Mouse (Mus musculus) MEL (cell line): ENCODE results near the gene Snapin. TPM values are rescaled to one million over a fixed set of nuclear protein-coding genes. Genes with fewer than 3 reads are reported as not detected.

Experiments used
- DNase-seq: peaks from one replicate; pipeline ENCODE4 v3.0.0; 2011; ENCODE audit warnings: low read depth, low spot score
- H3K27ac ChIP-seq: 2 replicates; pipeline ENCODE4 v1.5.1; 2012; ENCODE audit warnings: low read depth, mild to moderate bottlenecking, control low read depth, low read length, moderate library complexity; ENCODE audit not compliant: control insufficient read depth
- H3K27me3 ChIP-seq, 2 experiments: fragments of 150-350 bp in 1 of 2; sonication (generic) in 1 of 2; 2 replicates each; pipeline ENCODE4 v1.6.1; 2012; ENCODE audit warnings: low read length in 2 of 2, mild to moderate bottlenecking in 2 of 2, improper control_type of control experiment in 1 of 2, moderate library complexity in 1 of 2; ENCODE audit not compliant: insufficient read depth in 2 of 2, control insufficient read depth in 1 of 2
- H3K36me3 ChIP-seq, 2 experiments: 2 replicates each; pipeline ENCODE4 v1.6.1; 2012 to 2014; ENCODE audit warnings: low read length in 2 of 2, improper control_type of control experiment in 1 of 2, inconsistent platforms in 1 of 2, mild to moderate bottlenecking in 1 of 2; ENCODE audit not compliant: insufficient read depth in 2 of 2, control insufficient read depth in 1 of 2
- H3K4me1 ChIP-seq, 2 experiments: fragments of 150-350 bp in 1 of 2; sonication (generic) in 1 of 2; 2 replicates each; pipeline ENCODE4 v1.6.1; 2012; ENCODE audit warnings: low read length in 2 of 2, improper control_type of control experiment in 1 of 2, mild to moderate bottlenecking in 1 of 2; ENCODE audit not compliant: insufficient read depth in 2 of 2, control insufficient read depth in 1 of 2
- H3K4me3 ChIP-seq, 2 experiments: fragments of 150-350 bp in 1 of 2; sonication (generic) in 1 of 2; 2 replicates each; pipeline ENCODE4 v1.5.1; 2012; ENCODE audit warnings: low read depth in 2 of 2, low read length in 2 of 2, mild to moderate bottlenecking in 2 of 2, moderate library complexity in 2 of 2, control low read depth in 1 of 2, improper control_type of control experiment in 1 of 2; ENCODE audit not compliant: control insufficient read depth in 1 of 2, insufficient read depth in 1 of 2
- H3K79me2 ChIP-seq: 2 replicates; pipeline ENCODE4 v1.6.1; 2012; ENCODE audit warnings: mild to moderate bottlenecking, low read length, moderate library complexity; ENCODE audit not compliant: control insufficient read depth, poor library complexity, insufficient read depth
- H3K9ac ChIP-seq: 2 replicates; pipeline ENCODE4 v1.6.1; 2012; ENCODE audit warnings: low read depth, mild to moderate bottlenecking, control low read depth, low read length, moderate library complexity; ENCODE audit not compliant: control insufficient read depth, poor library complexity, severe bottlenecking
- H3K9me3 ChIP-seq: fragments of 150-350 bp; sonication (generic); replicated peaks from 2 replicates; pipeline ENCODE4 v1.6.1; 2012; ENCODE audit warnings: mild to moderate bottlenecking, low read length, improper control_type of control experiment, moderate library complexity; ENCODE audit not compliant: insufficient read depth
- CHD1 ChIP-seq: IDR thresholded peaks from 2 replicates; pipeline ENCODE4 v1.6.1; 2012; ENCODE audit warnings: low read depth, mild to moderate bottlenecking, inconsistent platforms, low read length, improper control_type of control experiment
- CHD2 ChIP-seq: IDR thresholded peaks from 2 replicates; pipeline ENCODE4 v1.6.1; 2011; ENCODE audit warnings: low read length, improper control_type of control experiment
- CTCF ChIP-seq, 3 experiments: IDR thresholded peaks in 2 of 3; conservative IDR thresholded peaks in 1 of 3; 2 replicates each; pipeline ENCODE4 v1.5.1; 2011 to 2012; ENCODE audit warnings: low read length in 3 of 3, low read depth in 2 of 3, mild to moderate bottlenecking in 2 of 3, improper control_type of control experiment in 1 of 3, inconsistent platforms in 1 of 3, mixed read lengths in 1 of 3, moderate library complexity in 1 of 3; ENCODE audit not compliant: control insufficient read depth in 1 of 3, insufficient read depth in 1 of 3, poor library complexity in 1 of 3, severe bottlenecking in 1 of 3
- E2F4 ChIP-seq: IDR thresholded peaks from 2 replicates; pipeline ENCODE4 v1.6.1; 2011; ENCODE audit warnings: low read depth, low read length, improper control_type of control experiment, borderline replicate concordance
- GABPA ChIP-seq: IDR thresholded peaks from 2 replicates; pipeline ENCODE4 v1.6.1; 2012; ENCODE audit warnings: low read depth, mild to moderate bottlenecking, inconsistent platforms, low read length, improper control_type of control experiment, moderate library complexity
- HCFC1 ChIP-seq: IDR thresholded peaks from 2 replicates; pipeline ENCODE4 v1.6.1; 2012; ENCODE audit warnings: low read depth, mild to moderate bottlenecking, inconsistent platforms, low read length, improper control_type of control experiment, moderate library complexity
- KAT2A ChIP-seq: conservative IDR thresholded peaks from 2 replicates; pipeline ENCODE4 v1.6.1; 2012; ENCODE audit warnings: low read depth, low read length, improper control_type of control experiment, inconsistent platforms
- MAFK ChIP-seq: IDR thresholded peaks from 2 replicates; pipeline ENCODE4 v1.6.1; 2011; ENCODE audit warnings: low read depth, mild to moderate bottlenecking, low read length, improper control_type of control experiment, borderline replicate concordance
- MAX ChIP-seq: IDR thresholded peaks from 2 replicates; pipeline ENCODE4 v1.6.1; 2011; ENCODE audit warnings: low read length, improper control_type of control experiment
- MXI1 ChIP-seq: IDR thresholded peaks from 2 replicates; pipeline ENCODE4 v1.6.1; 2011; ENCODE audit warnings: mild to moderate bottlenecking, low read depth, low read length, improper control_type of control experiment
- MYC ChIP-seq: IDR thresholded peaks from 2 replicates; pipeline ENCODE4 v1.6.1; 2011; ENCODE audit warnings: low read depth, mild to moderate bottlenecking, low read length, improper control_type of control experiment, moderate library complexity
- NELFE ChIP-seq: IDR thresholded peaks from 2 replicates; pipeline ENCODE4 v1.6.1; 2011; ENCODE audit warnings: low read depth, low read length, improper control_type of control experiment
- NRF1 ChIP-seq: IDR thresholded peaks from 2 replicates; pipeline ENCODE4 v1.6.1; 2014; ENCODE audit warnings: low read depth, mild to moderate bottlenecking, inconsistent platforms, low read length, improper control_type of control experiment, moderate library complexity; ENCODE audit not compliant: poor library complexity, insufficient read depth, severe bottlenecking
- SIN3A ChIP-seq: IDR thresholded peaks from 2 replicates; pipeline ENCODE4 v1.6.1; 2012; ENCODE audit warnings: low read length, improper control_type of control experiment, inconsistent platforms
- SMC3 ChIP-seq: IDR thresholded peaks from 2 replicates; pipeline ENCODE4 v1.6.1; 2011; ENCODE audit warnings: low read depth, low read length, improper control_type of control experiment
- TAL1 ChIP-seq: IDR thresholded peaks from 2 replicates; pipeline ENCODE4 v1.6.1; 2012; ENCODE audit warnings: mild to moderate bottlenecking, inconsistent platforms, low read length, moderate library complexity, mixed read lengths
- TBP ChIP-seq: IDR thresholded peaks from 2 replicates; pipeline ENCODE4 v1.8.0; 2011; ENCODE audit warnings: low read depth, low read length, improper control_type of control experiment
- TCF12 ChIP-seq: IDR thresholded peaks from 2 replicates; pipeline ENCODE4 v1.6.1; 2014; ENCODE audit warnings: low read depth, mild to moderate bottlenecking, inconsistent platforms, low read length, improper control_type of control experiment, moderate library complexity
- USF1 ChIP-seq: IDR thresholded peaks from 2 replicates; pipeline ENCODE4 v1.6.1; 2014; ENCODE audit warnings: low read depth, mild to moderate bottlenecking, inconsistent platforms, low read length, improper control_type of control experiment, moderate library complexity
- USF2 ChIP-seq, 2 experiments: IDR thresholded peaks; 2 replicates each; pipeline ENCODE4 v1.6.1; 2011 to 2012; ENCODE audit warnings: improper control_type of control experiment in 2 of 2, low read length in 2 of 2, borderline replicate concordance in 1 of 2, inconsistent platforms in 1 of 2, low read depth in 1 of 2, mild to moderate bottlenecking in 1 of 2; ENCODE audit not compliant: insufficient read depth in 1 of 2
- ZC3H11A ChIP-seq: IDR thresholded peaks from 2 replicates; pipeline ENCODE4 v1.6.1; 2012; ENCODE audit warnings: low read depth, mild to moderate bottlenecking, inconsistent platforms, low read length, improper control_type of control experiment
- ZKSCAN1 ChIP-seq: IDR thresholded peaks from 2 replicates; pipeline ENCODE4 v1.6.1; 2012; ENCODE audit warnings: low read depth, mild to moderate bottlenecking, inconsistent platforms, low read length, improper control_type of control experiment, moderate library complexity
- ZMIZ1 ChIP-seq: IDR thresholded peaks from 2 replicates; pipeline ENCODE4 v1.6.1; 2012; ENCODE audit warnings: low read depth, mild to moderate bottlenecking, inconsistent platforms, low read length, improper control_type of control experiment, moderate library complexity
- polyA plus RNA-seq, 2 experiments: library from polyadenylated mRNA; stranded (reverse) in 1 of 2; unstranded in 1 of 2; fragments of >175 nt in 1 of 2; fragments of >200 nt in 1 of 2; gene quantifications; 2 replicates each; pipeline versions ENCODE4 v1.2.1 to v1.2.4; 2012; ENCODE audit warnings: low replicate concordance in 2 of 2, low read depth in 1 of 2; ENCODE audit not compliant: insufficient read length in 2 of 2, insufficient read depth in 1 of 2, missing spikeins in 1 of 2
- total RNA-seq: library from RNA; depleted of rRNA; stranded (reverse); fragments of 300-350 nt; gene quantifications from 2 replicates; pipeline ENCODE4 v1.2.3, GENCODE M21; 2012

Snapin gene
- total and polyA plus RNA-seq, 3 experiments: 24.5 to 46.8 TPM; not detected in 1

DNA sequence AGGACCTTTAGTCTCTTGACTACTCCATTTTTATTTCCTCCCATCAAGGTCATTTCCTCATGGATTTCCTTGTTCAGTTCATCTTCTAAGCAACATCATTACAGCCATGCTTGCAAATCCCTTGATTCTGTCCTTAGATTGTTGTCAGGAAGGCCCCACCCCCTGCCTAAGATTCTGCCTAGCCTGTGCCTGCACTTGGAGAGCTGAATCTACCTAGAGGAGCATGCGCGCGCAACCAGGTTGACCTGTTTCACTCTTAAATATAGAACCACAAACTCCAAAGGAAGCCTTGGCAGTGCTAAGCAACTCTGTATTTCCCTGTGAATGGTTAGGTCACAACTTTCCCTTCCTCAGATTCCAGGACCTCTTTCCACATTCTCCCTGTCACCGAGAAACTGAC, 26.9 kb upstream of the Snapin start:
- Histone ChIP-seq H3K4me3 (no peak overlapping the region), H3K27ac (no peak overlapping the region), H3K79me2 (no peaks in the 10 kb centered on the region; the same call in 1 of the 2 replicates), H3K9me3 (no peaks in the 10 kb centered on the region), H3K36me3 (peaks cover 0 to 6% of the 10 kb centered on the region in 2 experiments; a peak in 2 of 4 replicates), H3K9ac (no peak overlapping the region), H3K4me1 (peaks cover 0 to 13% of the 10 kb centered on the region in 2 experiments; a peak in 3 of 4 replicates), H3K27me3 (no peaks in the 10 kb centered on the region)
- no peak for TF ChIP-seq SMC3
- no peak for TF ChIP-seq ZC3H11A
- TF ChIP-seq ZMIZ1: no peak
- no peak for TF ChIP-seq USF1
- no peak for TF ChIP-seq NRF1
- TF ChIP-seq MAFK: no peak
- no peak for TF ChIP-seq GABPA
- TF ChIP-seq KAT2A: no peak
- TF ChIP-seq MAX: no peak
- no peak for TF ChIP-seq CTCF (IDR thresholded peaks at IDR 0.05 in 2 of 3, conservative IDR thresholded peaks at IDR 0.05 in 1 of 3; ENCODE audit: control insufficient read depth in 1 of 3, insufficient read depth in 1 of 3, low read depth in 2 of 3, low read length in 3 of 3, poor library complexity in 1 of 3, severe bottlenecking in 1 of 3)
- no peak for TF ChIP-seq SIN3A
- TF ChIP-seq HCFC1: no peak
- TF ChIP-seq TCF12: no peak
- TF ChIP-seq NELFE: no peak
- no peak for TF ChIP-seq USF2 (IDR thresholded peaks at IDR 0.05; ENCODE audit: borderline replicate concordance in 1 of 2, insufficient read depth in 1 of 2, low read depth in 1 of 2, low read length in 2 of 2)
- no peak for TF ChIP-seq MXI1
- TF ChIP-seq ZKSCAN1: no peak
- TF ChIP-seq TAL1: no peak
- DNase-seq: no peak

DNA sequence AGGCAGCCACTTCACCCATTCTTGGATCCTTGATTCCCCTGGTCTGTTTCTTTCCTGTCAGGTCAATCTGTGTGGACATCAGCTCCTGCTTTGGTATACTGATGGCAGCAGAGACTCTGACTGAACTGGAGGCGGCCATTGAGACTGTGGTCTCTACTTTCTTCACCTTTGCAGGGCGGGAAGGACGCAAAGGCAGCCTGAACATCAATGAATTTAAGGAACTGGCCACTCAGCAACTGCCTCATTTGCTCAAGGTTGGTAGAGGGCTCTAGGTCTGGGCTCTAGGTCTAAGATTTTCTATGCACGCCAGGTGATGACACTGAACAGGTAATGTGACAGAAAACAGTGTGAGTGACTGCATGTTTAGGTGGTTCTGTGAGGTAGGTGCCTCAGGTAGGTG, 25.0 kb upstream of the Snapin start:
- no peaks in the 10 kb centered on the region for H3K27me3 ChIP-seq
- no peaks in the 10 kb centered on the region; the same call in 1 of the 2 replicates for H3K79me2 ChIP-seq
- H3K36me3 ChIP-seq: peaks cover 0 to 6% of the 10 kb centered on the region in 2 experiments; a peak in 2 of 4 replicates
- DNase-seq: no peak
- peaks cover 0 to 16% of the 10 kb centered on the region in 2 experiments; a peak in 3 of 4 replicates for H3K4me1 ChIP-seq
- H3K27ac ChIP-seq: no peak overlapping the region
- H3K4me3 ChIP-seq: no peak overlapping the region
- TF ChIP-seq MAFK: no peak
- TF ChIP-seq TBP: no peak
- TF ChIP-seq MAX: no peak
- TF ChIP-seq CHD1: no peak
- no peak for TF ChIP-seq ZKSCAN1
- TF ChIP-seq MYC: no peak
- no peak for TF ChIP-seq ZC3H11A
- no peak for TF ChIP-seq USF2 (IDR thresholded peaks at IDR 0.05; ENCODE audit: borderline replicate concordance in 1 of 2, insufficient read depth in 1 of 2, low read depth in 1 of 2, low read length in 2 of 2)
- TF ChIP-seq ZMIZ1: no peak
- no peak for TF ChIP-seq E2F4
- no peak for TF ChIP-seq CHD2
- TF ChIP-seq SMC3: no peak
- TF ChIP-seq NELFE: no peak
- TF ChIP-seq MXI1: no peak
- H3K9me3 ChIP-seq: no peaks in the 10 kb centered on the region
- no peak overlapping the region for H3K9ac ChIP-seq
